Mouse (Mus musculus) small intestine, adult 10 weeks (tissue): ENCODE results near the gene Slc16a10. TPM values are rescaled to one million over a fixed set of nuclear protein-coding genes. Genes with fewer than 3 reads are reported as not detected.

Experiments
- polyA plus RNA-seq: library from polyadenylated mRNA; stranded (reverse); fragments of 350-450 nt; fragmentation: Illumina TruSeq; extraction: RNeasy Lipid Tissue Mini Kit (QIAGEN cat#74804); gene quantifications from one replicate; pipeline ENCODE4 v1.2.3, GENCODE M21; 2014; ENCODE audit warnings: low replicate concordance

Slc16a10 gene
- 208 TPM for polyA plus RNA-seq

DNA sequence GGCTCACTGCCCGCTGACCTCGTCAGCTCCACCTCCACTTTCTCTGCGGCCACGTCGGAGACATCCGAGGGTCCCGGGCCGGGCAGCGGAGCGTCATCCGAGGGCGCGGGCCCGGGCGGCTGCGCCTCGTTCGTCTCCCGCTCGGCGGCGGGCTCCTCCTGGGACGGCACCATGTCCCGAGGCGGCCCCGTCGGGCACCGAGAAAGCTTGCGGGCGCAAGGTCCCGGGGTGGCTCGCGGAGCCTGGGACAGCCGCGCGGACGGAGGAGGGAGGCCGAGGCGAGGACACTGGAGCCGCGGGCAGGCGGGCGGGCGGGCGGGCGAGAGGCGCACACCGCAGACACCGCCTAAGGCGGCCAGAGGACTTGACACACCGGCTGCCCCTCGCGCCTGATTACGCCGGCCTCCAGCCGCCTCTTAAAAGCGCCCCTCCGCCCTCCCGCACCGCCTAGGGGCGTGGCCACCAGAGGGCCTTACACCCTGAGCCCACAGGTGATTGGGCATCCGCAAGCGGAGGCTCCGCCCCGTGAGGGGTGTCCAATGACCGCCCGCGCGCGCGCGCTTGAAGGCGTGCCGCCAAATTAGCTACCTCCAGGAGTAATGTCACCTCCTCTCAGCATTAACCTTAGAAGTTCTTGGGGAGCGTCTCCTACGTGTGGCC is at the start of gene Slc16a10:
TSS of gene Slc16a10 (minus strand) at position 395 of the 660 bp plus-strand sequence.

DNA sequence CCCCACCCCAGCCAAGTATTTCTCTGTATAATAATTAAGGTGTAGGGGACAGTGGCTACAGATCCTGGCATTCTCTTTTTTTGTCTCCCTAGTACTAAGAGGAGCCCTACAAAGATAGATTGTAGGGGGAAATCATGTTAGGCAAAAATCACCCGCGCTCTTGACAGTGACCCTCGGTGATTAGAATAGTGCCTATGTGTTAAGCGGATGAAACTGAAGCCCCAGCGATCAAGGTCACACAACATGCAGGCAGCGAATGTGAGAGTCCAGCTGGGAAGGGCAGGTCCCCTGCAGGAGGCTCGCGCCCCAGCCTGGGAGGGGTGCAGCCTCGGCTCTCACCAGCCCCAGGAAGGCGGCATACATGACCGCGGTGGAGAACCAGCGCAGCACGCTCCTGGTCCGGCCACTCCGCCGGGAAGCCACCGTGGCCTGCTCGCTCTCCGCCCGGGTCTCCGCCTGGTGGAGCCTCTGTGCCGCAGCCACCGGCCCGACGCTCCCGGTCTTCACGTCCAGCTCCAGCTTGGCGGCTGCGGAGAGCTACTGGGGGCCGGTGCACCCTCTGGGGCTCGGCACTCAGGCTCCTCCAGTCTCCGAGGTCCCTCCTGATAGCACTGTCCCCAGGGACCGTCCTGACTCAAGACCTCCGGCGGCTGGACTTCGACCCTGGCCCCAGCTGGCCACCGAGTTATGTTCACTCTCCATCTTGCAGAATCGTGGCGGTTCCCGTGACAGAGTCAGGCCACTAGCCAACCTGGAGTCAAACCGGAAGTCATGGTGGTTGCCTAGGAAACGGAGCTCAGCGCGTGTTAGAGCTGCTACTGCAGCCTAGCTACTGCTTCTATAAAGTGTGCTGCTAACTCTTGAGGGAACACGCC is 117.3 kb downstream of the Slc16a10 start, which contains the start of gene Mfsd4b1:
TSS of gene Mfsd4b1 (minus strand) at position 715 of the 875 bp plus-strand sequence.

DNA sequence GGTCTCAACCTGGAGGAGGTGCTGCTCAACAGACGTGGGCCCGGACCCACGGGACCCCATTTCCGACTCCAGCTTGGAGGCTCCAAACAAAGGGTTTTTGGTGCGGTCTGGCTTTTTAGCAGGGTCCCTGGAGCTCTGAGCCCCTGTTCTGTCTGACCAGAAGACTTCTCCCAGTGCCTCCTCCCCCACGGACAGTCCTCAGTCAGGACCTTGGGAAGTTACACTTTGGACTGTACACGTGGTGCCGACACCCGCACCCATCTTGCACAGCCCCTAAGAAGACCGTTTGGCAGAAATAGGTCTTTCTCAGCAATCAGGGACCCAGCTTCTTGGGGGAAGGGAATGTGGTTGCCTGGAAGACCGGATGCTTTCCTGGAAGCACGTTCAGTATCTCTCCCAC is 155.6 kb downstream of the Slc16a10 start, which contains the start of gene Mfsd4b5:
TSS of gene Mfsd4b5 (minus strand) at position 181 of the 400 bp plus-strand sequence.

Other genes with a start within 250 kb of the Slc16a10 start
- gene Mfsd4b4, start 243.0 kb downstream of the Slc16a10 start, polyA plus RNA-seq, result 3.0 TPM
- gene Mfsd4b2, start 215.3 kb downstream of the Slc16a10 start, polyA plus RNA-seq, result 123 TPM
- 37.3 TPM for gene Mfsd4b3, start 182.1 kb downstream of the Slc16a10 start, polyA plus RNA-seq
- 2.9 TPM for gene Mfsd4b5, start 155.6 kb downstream of the Slc16a10 start, polyA plus RNA-seq
- 0.56 TPM for gene Mfsd4b1, start 117.0 kb downstream of the Slc16a10 start, polyA plus RNA-seq
- 57.5 TPM for gene Rpf2, start 104.8 kb upstream of the Slc16a10 start, polyA plus RNA-seq
- 53.8 TPM for gene Gtf3c6, start 115.8 kb upstream of the Slc16a10 start, polyA plus RNA-seq
- gene Amd1, start 159.9 kb upstream of the Slc16a10 start, polyA plus RNA-seq, result 90.3 TPM
- 12.4 TPM for gene Cdk19, start 197.3 kb upstream of the Slc16a10 start, polyA plus RNA-seq